Mouse (Mus musculus): ENCODE data around the gene Eif3l. TPM values are rescaled to one million over a fixed set of nuclear protein-coding genes. Genes with fewer than 3 reads are reported as not detected.

Gene Eif3l
- polyA plus RNA-seq, 1 experiment from 2014 or later = 205 TPM

DNA sequence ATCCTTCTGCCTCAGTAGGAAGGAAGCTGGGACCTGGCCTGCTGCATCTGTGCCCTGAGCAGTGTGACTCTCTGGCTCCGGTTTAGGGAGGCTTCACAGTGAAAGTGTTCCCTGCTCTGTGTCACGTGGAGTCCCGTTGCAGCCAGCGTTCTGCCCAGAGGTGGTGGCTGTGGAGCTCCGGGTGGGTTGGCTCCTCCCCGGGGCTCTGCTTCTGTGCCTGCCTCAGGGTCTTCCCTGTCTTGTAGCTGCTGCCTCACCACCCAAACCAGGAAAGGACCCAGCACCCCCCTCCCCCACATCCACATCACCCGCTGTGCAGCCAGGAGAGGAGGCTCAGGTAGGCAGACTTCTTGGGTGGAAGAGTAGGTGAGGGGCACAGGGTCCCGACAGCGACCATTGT lies 44.5 kb downstream of the Eif3l start:
- H3K4me3 ChIP-seq = no peak overlapping the region
- no peak for ATAC-seq (ENCODE audit: low FRiP score, low read depth)
- 86% methylated on average over 9 of the region's 9 CpGs for WGBS
- no peak overlapping the region for H3K27ac ChIP-seq
- no peak overlapping the region for H3K9ac ChIP-seq
- H3K9me3 ChIP-seq = no peaks in the 10 kb centered on the region
- H3K27me3 ChIP-seq (replicated peaks) = no peaks in the 10 kb centered on the region
- no peak overlapping the region for H3K4me2 ChIP-seq (replicated peaks)
- peaks cover 4% of the 10 kb centered on the region; the same call in 1 of the 2 replicates for H3K4me1 ChIP-seq
- peaks cover 57% of the 10 kb centered on the region for H3K36me3 ChIP-seq

DNA sequence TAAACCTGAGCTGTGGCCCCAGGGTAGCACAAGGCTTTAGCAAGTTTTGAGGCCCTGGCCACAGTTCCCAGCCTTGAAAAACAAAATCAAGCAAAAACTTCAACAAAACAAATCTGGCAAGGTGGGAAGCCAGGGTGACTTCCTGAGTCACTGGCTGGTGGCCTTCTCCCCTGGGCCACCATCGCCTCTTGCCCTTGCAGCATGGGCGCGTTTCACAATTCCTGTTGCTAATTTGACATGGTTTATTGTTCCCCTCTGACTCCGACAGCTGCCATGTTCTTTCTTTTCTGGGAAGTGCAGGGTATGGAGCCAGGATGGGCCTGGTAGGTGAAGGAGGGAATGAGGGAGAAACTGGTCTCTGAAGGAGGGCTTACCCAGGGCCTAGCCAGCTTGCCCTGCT lies 47.1 kb downstream of the Eif3l start:
- no peak overlapping the region for H3K4me2 ChIP-seq (replicated peaks)
- ATAC-seq (ENCODE audit: low FRiP score, low read depth) = no peak
- H3K9me3 ChIP-seq = no peaks in the 10 kb centered on the region
- no peak overlapping the region for H3K9ac ChIP-seq
- peaks cover 64% of the 10 kb centered on the region for H3K36me3 ChIP-seq
- WGBS = 46% methylated on average over 4 of the region's 4 CpGs
- no peak overlapping the region for H3K27ac ChIP-seq
- H3K4me1 ChIP-seq = peaks cover 4% of the 10 kb centered on the region; the same call in 1 of the 2 replicates
- no peaks in the 10 kb centered on the region for H3K27me3 ChIP-seq (replicated peaks)
- H3K4me3 ChIP-seq = no peak overlapping the region

DNA sequence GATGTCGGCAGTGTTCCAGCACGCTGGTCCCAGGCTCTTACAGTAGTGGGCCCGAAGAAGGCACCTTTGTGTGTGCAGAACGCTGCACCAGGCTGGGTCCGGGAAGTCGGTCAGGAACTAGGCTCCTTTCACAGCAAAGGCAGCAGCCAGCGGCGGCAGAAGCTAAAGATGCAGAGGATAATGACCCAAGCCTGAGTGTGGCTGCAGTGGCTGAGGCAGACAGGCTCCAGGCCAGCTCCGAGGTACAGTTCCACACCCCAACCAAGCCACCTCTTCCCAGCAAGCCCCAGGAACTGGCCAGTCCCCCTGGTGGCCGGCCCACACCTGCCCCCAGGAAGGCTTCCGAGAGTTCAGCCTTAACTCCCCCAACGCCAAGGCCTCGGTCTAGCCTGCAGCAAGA lies 47.6 kb downstream of the Eif3l start:
- no peak for ATAC-seq (ENCODE audit: low FRiP score, low read depth)
- Histone ChIP-seq H3K27ac (no peak overlapping the region), H3K4me1 (peaks cover 4% of the 10 kb centered on the region; the same call in 1 of the 2 replicates), H3K4me3 (no peak overlapping the region), H3K9me3 (no peaks in the 10 kb centered on the region), H3K27me3 (replicated peaks) (no peaks in the 10 kb centered on the region), H3K9ac (no peak overlapping the region), H3K36me3 (peaks cover 65% of the 10 kb centered on the region), H3K4me2 (replicated peaks) (no peak overlapping the region)
- WGBS = 84% methylated on average over 13 of the region's 13 CpGs

DNA sequence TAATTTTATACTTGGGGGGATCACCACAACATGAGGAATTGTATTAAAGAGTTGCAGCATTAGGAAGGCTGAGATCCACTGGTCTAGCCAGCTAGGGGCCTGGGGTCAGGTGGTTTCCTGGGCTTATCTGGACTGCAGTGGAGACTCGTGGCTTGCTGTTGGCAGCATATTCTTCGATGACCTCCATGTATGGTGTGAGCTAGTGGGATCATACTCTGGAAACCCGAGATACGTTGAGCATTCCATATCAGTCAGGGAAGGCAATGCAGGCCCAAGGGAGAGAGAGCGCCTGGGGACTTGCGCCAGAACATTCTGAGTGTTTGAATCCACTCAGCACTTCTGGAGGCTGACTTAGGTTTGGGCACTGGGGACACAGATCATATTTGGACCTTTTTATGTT lies 48.8 kb downstream of the Eif3l start:
- Histone ChIP-seq H3K9me3 (no peaks in the 10 kb centered on the region), H3K27me3 (replicated peaks) (no peaks in the 10 kb centered on the region), H3K4me2 (replicated peaks) (no peak overlapping the region), H3K27ac (no peak overlapping the region), H3K4me3 (no peak overlapping the region), H3K4me1 (peaks cover 4% of the 10 kb centered on the region; the same call in 1 of the 2 replicates), H3K36me3 (peaks cover 76% of the 10 kb centered on the region), H3K9ac (no peak overlapping the region)
- 91% methylated on average over 6 of the region's 6 CpGs for WGBS
- no peak for ATAC-seq (ENCODE audit: low FRiP score, low read depth)

DNA sequence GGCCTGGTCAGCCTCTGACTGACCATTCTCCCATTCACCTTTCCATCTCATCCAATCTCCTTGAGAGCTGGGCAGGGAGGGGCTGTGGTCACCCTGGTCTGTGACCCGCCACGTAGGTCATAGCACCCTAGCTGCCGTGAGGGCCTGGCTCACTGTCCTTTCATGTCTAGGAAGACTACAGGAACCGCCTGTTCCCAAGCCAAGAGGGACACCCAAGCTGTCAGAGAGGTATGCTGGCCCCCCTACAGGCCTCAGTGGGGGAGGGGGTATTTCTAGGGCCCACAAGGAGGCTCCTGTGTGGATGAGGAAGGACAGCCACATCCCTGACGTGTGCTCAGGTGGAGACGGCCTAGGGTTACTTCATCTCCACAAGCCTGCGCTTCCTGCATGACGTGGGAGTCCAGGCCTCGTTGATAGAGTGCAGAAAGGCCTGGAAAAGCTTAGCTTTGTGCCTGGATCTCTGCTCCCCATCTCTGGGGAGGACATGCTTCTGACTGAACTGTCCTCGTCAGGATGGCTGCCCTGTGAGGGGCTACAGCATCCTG lies 49.4 kb downstream of the Eif3l start:
- Histone ChIP-seq H3K9ac (no peak overlapping the region), H3K27ac (no peak overlapping the region), H3K36me3 (peaks cover 74% of the 10 kb centered on the region), H3K27me3 (replicated peaks) (no peaks in the 10 kb centered on the region), H3K4me1 (peaks cover 4% of the 10 kb centered on the region; the same call in 1 of the 2 replicates), H3K4me3 (no peak overlapping the region), H3K9me3 (no peaks in the 10 kb centered on the region), H3K4me2 (replicated peaks) (no peak overlapping the region)
- ATAC-seq (ENCODE audit: low FRiP score, low read depth) = no peak
- 87% methylated on average over 10 of the region's 10 CpGs for WGBS

DNA sequence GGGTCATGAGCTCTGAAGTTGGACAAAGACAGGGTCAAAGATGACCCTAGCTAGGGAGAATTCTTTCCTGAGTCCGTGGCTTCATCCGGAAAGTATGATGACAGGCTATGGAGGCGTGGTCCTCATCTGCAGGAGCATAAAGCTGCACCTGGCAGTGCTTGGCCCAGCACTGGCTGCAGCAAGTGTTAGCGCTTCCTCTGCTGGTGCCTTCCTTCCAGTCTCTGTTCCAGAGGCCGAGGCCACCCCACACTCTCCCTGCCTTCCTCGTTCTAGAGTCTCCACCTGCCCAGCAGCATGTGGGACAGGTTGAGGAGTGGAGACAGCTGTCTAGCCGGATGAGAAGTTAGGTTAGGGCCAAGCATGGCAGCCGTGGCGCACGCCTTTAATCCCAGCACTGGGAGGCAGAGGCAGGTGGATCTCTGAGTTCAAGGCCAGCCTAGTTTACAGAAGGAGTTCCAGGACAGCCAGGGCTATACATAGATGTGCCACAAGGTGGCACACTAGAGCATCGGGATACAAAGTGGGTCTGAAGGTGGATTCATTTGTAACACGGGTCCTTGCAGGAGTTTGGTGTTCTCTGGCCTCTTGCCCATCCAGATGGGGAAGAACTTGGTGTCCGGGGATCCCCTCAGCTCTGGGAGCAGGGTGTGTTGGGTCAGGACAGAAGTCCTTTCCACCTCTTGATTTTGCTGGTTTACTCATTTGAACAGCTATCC lies 51.4 kb downstream of the Eif3l start:
- 87% methylated on average over 13 of the region's 13 CpGs for WGBS

DNA sequence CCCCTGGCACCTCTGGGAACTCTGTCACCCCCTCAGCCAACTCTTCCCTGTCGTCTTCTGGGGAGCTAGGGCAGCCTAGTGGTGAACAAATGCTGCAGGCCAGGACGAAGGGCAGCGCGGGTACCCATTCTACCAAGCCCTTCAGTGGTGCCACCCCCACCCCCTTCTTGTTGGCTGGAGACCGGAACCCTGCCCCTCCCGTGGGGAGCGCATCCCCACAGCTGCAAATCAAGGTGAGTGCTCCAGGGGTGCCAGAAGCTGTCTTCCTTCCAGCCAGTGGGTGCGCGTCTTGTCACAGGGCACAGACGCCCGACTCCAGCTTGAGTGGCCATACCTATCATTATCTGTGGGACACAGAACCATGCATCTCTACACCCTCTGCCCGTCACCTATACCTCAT lies 52.1 kb downstream of the Eif3l start:
- H3K9ac ChIP-seq = no peak overlapping the region
- peaks cover 8% of the 10 kb centered on the region; the same call in 1 of the 2 replicates for H3K4me1 ChIP-seq
- H3K27ac ChIP-seq = no peak overlapping the region
- ATAC-seq (ENCODE audit: low FRiP score, low read depth) = no peak
- 95% methylated on average over 12 of the region's 12 CpGs for WGBS
- peaks cover 85% of the 10 kb centered on the region for H3K36me3 ChIP-seq
- no peak overlapping the region for H3K4me3 ChIP-seq
- no peaks in the 10 kb centered on the region for H3K9me3 ChIP-seq
- H3K4me2 ChIP-seq (replicated peaks) = no peak overlapping the region
- H3K27me3 ChIP-seq (replicated peaks) = no peaks in the 10 kb centered on the region

More for the DNA sequence above, 51.4 kb downstream of the Eif3l start:
- H3K27ac ChIP-seq = no peak overlapping the region
- H3K36me3 ChIP-seq = peaks cover 80% of the 10 kb centered on the region
- no peak overlapping the region for H3K4me2 ChIP-seq (replicated peaks)
- peaks cover 8% of the 10 kb centered on the region; the same call in 1 of the 2 replicates for H3K4me1 ChIP-seq
- H3K27me3 ChIP-seq (replicated peaks) = no peaks in the 10 kb centered on the region
- H3K4me3 ChIP-seq = no peak overlapping the region
- H3K9me3 ChIP-seq = no peaks in the 10 kb centered on the region
- H3K9ac ChIP-seq = no peak overlapping the region
- no peak for ATAC-seq (ENCODE audit: low FRiP score, low read depth)

DNA sequence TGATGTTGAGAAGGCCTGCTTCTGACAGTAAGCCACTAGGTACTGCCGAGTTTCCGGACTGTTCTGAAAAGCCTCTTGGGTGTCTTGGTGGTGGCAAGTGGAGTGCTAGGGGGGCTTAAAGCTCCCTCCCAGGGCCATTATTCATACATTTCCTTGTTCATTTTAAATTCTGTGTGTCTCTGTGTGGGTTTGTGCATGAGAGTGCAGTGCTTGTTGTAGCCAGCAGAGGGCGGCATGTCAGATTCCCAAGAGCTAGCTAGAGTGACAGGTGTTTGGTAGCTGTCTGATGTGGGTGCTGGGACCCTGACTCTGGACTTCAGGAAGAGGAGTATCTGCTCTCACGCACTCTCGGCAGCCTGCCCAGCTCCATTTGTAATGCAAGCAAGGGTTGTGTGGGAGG lies 53.2 kb downstream of the Eif3l start:
- Histone ChIP-seq H3K4me2 (replicated peaks) (no peak overlapping the region), H3K9me3 (no peaks in the 10 kb centered on the region), H3K27me3 (replicated peaks) (no peaks in the 10 kb centered on the region), H3K4me3 (no peak overlapping the region), H3K27ac (no peak overlapping the region), H3K4me1 (peaks cover 4% of the 10 kb centered on the region; the same call in 1 of the 2 replicates), H3K9ac (no peak overlapping the region), H3K36me3 (peaks cover 83% of the 10 kb centered on the region)
- no peak for ATAC-seq (ENCODE audit: low FRiP score, low read depth)
- 92% methylated on average over 5 of the region's 5 CpGs for WGBS

DNA sequence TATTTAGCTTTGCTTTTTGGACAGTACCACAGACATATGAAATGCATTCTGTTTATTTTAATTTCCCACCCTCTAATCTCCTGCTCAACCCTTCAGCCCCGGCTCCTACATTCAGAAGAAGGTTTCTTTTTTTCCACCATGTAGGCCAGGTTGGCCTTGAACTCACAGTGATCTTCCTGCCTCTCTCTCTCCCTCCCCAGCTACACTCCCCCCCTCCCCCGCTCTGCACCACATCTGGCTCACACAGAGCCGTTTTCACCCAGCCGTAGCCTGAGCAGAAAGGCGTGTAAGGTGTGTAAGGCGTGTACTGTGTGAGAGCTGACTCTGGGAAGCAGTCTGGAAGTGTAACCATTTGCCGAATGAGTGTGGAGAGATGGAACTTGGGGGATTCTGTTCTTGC lies 54.3 kb downstream of the Eif3l start:
- peaks cover 81% of the 10 kb centered on the region for H3K36me3 ChIP-seq
- H3K4me1 ChIP-seq = peaks cover 4% of the 10 kb centered on the region; the same call in 1 of the 2 replicates
- no peak overlapping the region for H3K4me3 ChIP-seq
- H3K9me3 ChIP-seq = no peaks in the 10 kb centered on the region
- 82% methylated on average over 7 of the region's 7 CpGs for WGBS
- H3K27me3 ChIP-seq (replicated peaks) = no peaks in the 10 kb centered on the region
- H3K4me2 ChIP-seq (replicated peaks) = no peak overlapping the region
- H3K9ac ChIP-seq = no peak overlapping the region
- no peak for ATAC-seq (ENCODE audit: low FRiP score, low read depth)
- no peak overlapping the region for H3K27ac ChIP-seq

DNA sequence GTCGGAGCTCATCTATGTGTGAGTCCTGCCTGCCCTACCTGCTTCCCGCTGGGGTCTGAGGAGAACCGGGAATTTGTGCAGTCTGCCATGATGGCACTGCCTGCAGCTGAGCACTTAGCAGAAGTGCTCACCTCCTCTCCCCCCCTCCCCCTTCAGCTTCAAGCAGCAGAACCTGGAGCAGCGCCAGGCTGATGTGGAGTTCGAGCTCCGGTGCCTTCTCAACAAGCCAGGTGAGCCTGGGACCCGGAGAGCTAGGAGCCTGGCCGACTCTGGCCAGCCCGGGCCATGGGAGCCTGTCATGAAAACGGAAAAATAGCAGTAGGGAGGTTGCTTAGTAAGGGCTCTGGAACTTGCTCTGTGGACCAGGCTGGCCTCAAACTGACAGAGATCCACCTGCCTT lies 55.8 kb downstream of the Eif3l start:
- H3K4me1 ChIP-seq = peaks cover 7% of the 10 kb centered on the region; the same call in 1 of the 2 replicates
- no peaks in the 10 kb centered on the region for H3K27me3 ChIP-seq (replicated peaks)
- WGBS = 86% methylated on average over 10 of the region's 10 CpGs
- no peak overlapping the region for H3K27ac ChIP-seq
- no peaks in the 10 kb centered on the region for H3K9me3 ChIP-seq
- peaks cover 73% of the 10 kb centered on the region for H3K36me3 ChIP-seq
- no peak overlapping the region for H3K4me2 ChIP-seq (replicated peaks)
- no peak overlapping the region for H3K9ac ChIP-seq
- no peak overlapping the region for H3K4me3 ChIP-seq
- no peak for ATAC-seq (ENCODE audit: low FRiP score, low read depth)

DNA sequence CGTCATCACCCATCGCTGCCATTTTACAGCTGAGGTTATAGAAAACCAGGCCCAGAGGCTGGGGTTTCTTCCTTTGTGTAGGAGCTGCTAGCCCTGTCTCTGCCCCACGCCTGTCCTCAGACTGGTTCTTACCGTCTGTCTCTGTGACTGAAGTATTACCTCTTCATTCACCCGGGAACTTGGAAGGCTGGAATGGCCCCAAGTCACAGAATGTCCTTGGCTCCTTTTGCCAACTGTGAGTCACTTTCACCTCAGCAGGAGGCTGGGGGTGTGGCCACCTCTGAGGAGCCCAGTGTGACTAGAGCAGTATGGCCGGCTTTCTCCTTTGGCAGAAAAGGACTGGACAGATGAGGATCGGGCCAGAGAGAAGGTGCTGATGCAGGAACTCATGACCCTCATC lies 56.5 kb downstream of the Eif3l start:
- no peak overlapping the region for H3K4me3 ChIP-seq
- H3K4me2 ChIP-seq (replicated peaks) = no peak overlapping the region
- no peaks in the 10 kb centered on the region for H3K27me3 ChIP-seq (replicated peaks)
- no peaks in the 10 kb centered on the region for H3K9me3 ChIP-seq
- H3K9ac ChIP-seq = no peak overlapping the region
- peaks cover 7% of the 10 kb centered on the region; the same call in 1 of the 2 replicates for H3K4me1 ChIP-seq
- WGBS = 65% methylated on average over 7 of the region's 7 CpGs
- H3K36me3 ChIP-seq = peaks cover 67% of the 10 kb centered on the region
- ATAC-seq (ENCODE audit: low FRiP score, low read depth) = no peak
- H3K27ac ChIP-seq = no peak overlapping the region

DNA sequence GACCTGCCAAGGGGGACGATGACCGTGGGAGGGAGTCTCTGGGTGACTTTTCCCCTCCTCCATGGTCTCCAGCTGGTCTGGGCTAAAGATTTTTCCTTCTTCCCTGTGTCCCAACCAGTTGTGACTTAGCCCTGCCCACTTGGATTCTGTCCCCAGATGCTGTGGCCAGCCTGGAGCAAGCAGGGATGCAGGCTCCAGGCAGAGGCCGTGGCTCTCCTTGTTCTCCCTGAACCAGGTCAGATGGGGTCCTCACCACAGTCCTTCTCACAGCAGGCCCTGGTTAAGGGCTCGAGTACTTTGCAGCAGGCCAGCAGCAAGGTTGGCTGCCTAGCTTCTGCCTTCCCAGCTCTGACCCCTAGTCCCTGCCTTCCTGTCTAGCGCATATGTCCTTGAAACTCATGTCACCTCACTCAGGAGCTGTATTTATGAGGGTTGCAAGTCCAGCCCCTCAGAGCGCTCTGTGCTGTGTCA lies 58.2 kb downstream of the Eif3l start:
- H3K4me2 ChIP-seq (replicated peaks) = no peak overlapping the region
- H3K27ac ChIP-seq = no peak overlapping the region
- no peak overlapping the region for H3K4me3 ChIP-seq
- ATAC-seq (ENCODE audit: low FRiP score, low read depth) = no peak
- H3K27me3 ChIP-seq (replicated peaks) = no peaks in the 10 kb centered on the region
- H3K4me1 ChIP-seq = peaks cover 7% of the 10 kb centered on the region; the same call in 1 of the 2 replicates
- H3K9ac ChIP-seq = no peak overlapping the region
- no peaks in the 10 kb centered on the region for H3K9me3 ChIP-seq
- 84% methylated on average over 6 of the region's 6 CpGs for WGBS
- peaks cover 52% of the 10 kb centered on the region for H3K36me3 ChIP-seq

Data from neural tube, embryonic 12.5 days (tissue).